Mouse (Mus musculus) activated CD4-positive, CD25-positive, alpha-beta regulatory T cell, adult 9 weeks (primary cell): ENCODE data around the gene Fam114a2. TPM values are rescaled to one million over a fixed set of nuclear protein-coding genes. Genes with fewer than 3 reads are reported as not detected.

Experiments used
- polyA plus RNA-seq: library from polyadenylated mRNA; unstranded; fragments of 100-300 nt; shearing (Covaris generic); gene quantifications from one replicate; pipeline ENCODE4 v1.2.1, GENCODE M21; 2017

The Fam114a2 gene
- polyA plus RNA-seq = 117 TPM

DNA sequence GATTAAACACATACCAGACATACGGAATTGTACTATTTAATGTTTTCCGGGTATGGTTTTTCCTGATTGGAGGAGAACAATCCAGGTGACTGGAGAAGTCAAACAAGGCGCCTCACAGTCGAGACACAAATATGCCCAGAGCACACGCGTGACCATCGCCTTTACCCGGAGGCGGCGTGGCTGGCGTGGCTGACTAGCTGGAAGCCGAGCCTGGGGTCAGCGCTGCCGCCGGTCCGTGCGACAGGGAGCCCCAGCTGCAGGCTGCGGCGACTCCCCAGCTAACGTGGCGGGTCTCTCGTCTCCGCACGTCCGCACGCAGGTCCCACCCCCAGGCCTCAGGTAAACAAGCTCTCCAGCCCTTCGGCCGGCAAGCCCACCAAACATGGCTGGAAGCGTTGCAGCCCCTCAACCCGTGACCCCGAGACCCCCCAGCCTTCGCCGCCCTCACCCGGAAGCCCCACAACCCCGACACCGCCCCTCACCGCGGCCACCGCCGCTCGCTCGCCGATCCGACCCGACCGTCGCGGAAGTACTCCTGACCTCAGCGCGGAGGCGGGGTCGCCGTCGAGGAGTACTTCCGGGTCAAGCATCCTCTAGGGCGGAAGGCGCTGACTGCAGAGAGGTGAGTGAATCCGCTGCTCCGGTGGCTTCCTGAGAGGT lies at the start of gene Fam114a2, which contains the start of gene Mfap3:
Gene Fam114a2, minus strand, starts transcription at position 527 of the 660 bp plus-strand sequence.
Gene Mfap3, plus strand, starts transcription at position 574 of the 660 bp plus-strand sequence.

Other genes starting within 250 kb of the Fam114a2 start
- 41.1 TPM for gene Mfap3, start within 50 bp of the Fam114a2 start, polyA plus RNA-seq
- gene Galnt10, start 126.8 kb upstream of the Fam114a2 start, polyA plus RNA-seq = 7.6 TPM